Mouse (Mus musculus) liver, postnatal 0 days (tissue): Measurements from ENCODE around the gene Atp6v1fnb.

Source experiments
- CTCF ChIP-seq: sonication (generic); IDR thresholded peaks from 2 replicates; pipeline ENCODE4 v1.5.1; 2016; ENCODE audit warnings: antibody characterized with exemption, low read depth
- EP300 ChIP-seq: IDR thresholded peaks from 2 replicates; pipeline ENCODE4 v1.6.1; 2016; ENCODE audit warnings: antibody characterized with exemption, low read depth, mild to moderate bottlenecking

DNA sequence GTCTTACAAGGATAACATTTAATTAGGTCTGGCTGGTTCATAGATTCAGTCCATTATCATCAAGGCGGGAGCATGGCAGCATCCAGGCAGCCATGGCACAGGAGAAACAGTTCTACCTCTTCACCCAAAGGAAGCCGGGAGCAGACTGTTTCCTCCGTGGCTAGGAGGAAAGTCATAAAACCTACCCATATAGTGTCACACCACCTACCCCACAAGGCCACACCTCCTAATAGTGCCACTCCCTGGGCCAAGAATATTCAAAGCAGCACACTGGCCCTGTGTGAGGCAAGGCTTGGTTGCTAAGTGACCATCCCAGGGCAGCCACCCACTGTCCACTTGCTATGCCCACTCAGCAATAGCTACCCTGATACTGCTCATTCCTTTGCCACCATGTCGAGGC lies at the start of gene Atp6v1fnb:
- TF ChIP-seq CTCF = no peak
- TF ChIP-seq EP300 = no peak
